Mouse (Mus musculus) CH12.LX (cell line): ENCODE data around the gene Apool.

Source experiments
- BHLHE40 ChIP-seq: IDR thresholded peaks from 2 replicates; pipeline ENCODE4 v1.6.1; 2011; ENCODE audit warnings: mild to moderate bottlenecking, low read depth, low read length, improper control_type of control experiment
- CHD2 ChIP-seq: IDR thresholded peaks from 2 replicates; pipeline ENCODE4 v1.6.1; 2011; ENCODE audit warnings: low read length, improper control_type of control experiment
- CTCF ChIP-seq, 2 experiments: IDR thresholded peaks in 1 of 2; conservative IDR thresholded peaks in 1 of 2; 2 replicates each; pipeline ENCODE4 v1.5.1; 2011 to 2012; ENCODE audit warnings: low read depth in 2 of 2, low read length in 2 of 2, improper control_type of control experiment in 1 of 2, inconsistent platforms in 1 of 2, mild to moderate bottlenecking in 1 of 2, moderate library complexity in 1 of 2
- ELF1 ChIP-seq: IDR thresholded peaks from 2 replicates; pipeline ENCODE4 v1.6.1; 2014; ENCODE audit warnings: low read depth, mild to moderate bottlenecking, inconsistent platforms, low read length, improper control_type of control experiment
- ETS1 ChIP-seq: conservative IDR thresholded peaks from 2 replicates; pipeline ENCODE4 v1.6.1; 2012; ENCODE audit warnings: low read depth, mild to moderate bottlenecking, inconsistent platforms, low read length, improper control_type of control experiment, moderate library complexity
- GABPA ChIP-seq: IDR thresholded peaks from 2 replicates; pipeline ENCODE4 v1.6.1; 2012; ENCODE audit warnings: low read depth, low read length, improper control_type of control experiment, inconsistent platforms; ENCODE audit not compliant: insufficient replicate concordance
- MAZ ChIP-seq: IDR thresholded peaks from 2 replicates; pipeline ENCODE4 v1.6.1; 2012; ENCODE audit warnings: low read depth, mild to moderate bottlenecking, inconsistent platforms, low read length, improper control_type of control experiment, moderate library complexity
- POLR2AphosphoS2 ChIP-seq: IDR thresholded peaks from 2 replicates; pipeline ENCODE4 v1.6.1; 2011; ENCODE audit warnings: low read depth, low read length, improper control_type of control experiment
- RAD21 ChIP-seq: IDR thresholded peaks from 2 replicates; pipeline ENCODE4 v1.6.1; 2011; ENCODE audit warnings: low read depth, mild to moderate bottlenecking, low read length, improper control_type of control experiment, moderate library complexity
- TCF12 ChIP-seq: IDR thresholded peaks from 2 replicates; pipeline ENCODE4 v1.6.1; 2014; ENCODE audit warnings: low read depth, mild to moderate bottlenecking, inconsistent platforms, low read length, improper control_type of control experiment
- USF1 ChIP-seq: IDR thresholded peaks from 2 replicates; pipeline ENCODE4 v1.6.1; 2014; ENCODE audit warnings: low read depth, mild to moderate bottlenecking, inconsistent platforms, low read length, improper control_type of control experiment
- ZMIZ1 ChIP-seq: IDR thresholded peaks from 2 replicates; pipeline ENCODE4 v1.6.1; 2012; ENCODE audit warnings: low read depth, mild to moderate bottlenecking, inconsistent platforms, low read length, improper control_type of control experiment

- TF ChIP-seq CTCF (conservative IDR thresholded peaks at IDR 0.05 in 1 of 2, IDR thresholded peaks at IDR 0.05 in 1 of 2; ENCODE audit: low read depth in 2 of 2, low read length in 2 of 2) (peak in 1 of 2 experiments; percentile 59; a peak in 2 of 4 replicates), CHD2 (no peak), TCF12 (no peak), USF1 (no peak), GABPA (no peak), MAZ (no peak), RAD21 (peak; percentile 64), BHLHE40 (no peak), ZMIZ1 (no peak), POLR2AphosphoS2 (no peak), ETS1 (no peak), ELF1 (no peak)
These were observed 37.3 kb downstream of the Apool start for GRCm38 (mm10) chrX:112348395-112348791.
